Mouse (Mus musculus) liver, embryonic 13.5 days (tissue): ENCODE results near the gene Klk1b1. TPM values are rescaled to one million over a fixed set of nuclear protein-coding genes. Genes with fewer than 3 reads are reported as not detected.
"Not testable (repeated sequence)": the region's sequence is repeated elsewhere in the genome, so short reads cannot be mapped to it uniquely, and the experiment has no call there.

Source experiments
- ATAC-seq: fragments of 200-750 bp; cut with Nextera tagmentation; 2 replicates; pipeline ENCODE4 v1.8.0; 2017; ENCODE audit warnings: low read depth, mild to moderate bottlenecking, moderate number of reproducible peaks, moderate library complexity
- DNase-seq: peaks from one replicate; pipeline ENCODE4 v3.0.0; 2022
- H3K27ac ChIP-seq: fragments of 300-500 bp; sonication (generic); 2 replicates; pipeline ENCODE4 v1.5.1; 2015; ENCODE audit warnings: moderate library complexity, mild to moderate bottlenecking, inconsistent platforms
- H3K27me3 ChIP-seq: fragments of 300-500 bp; sonication (generic); 2 replicates; pipeline ENCODE4 v1.6.1; 2015; ENCODE audit warnings: mild to moderate bottlenecking, inconsistent platforms
- H3K36me3 ChIP-seq: fragments of 300-500 bp; sonication (generic); 2 replicates; pipeline ENCODE4 v1.6.1; 2015; ENCODE audit warnings: mild to moderate bottlenecking, inconsistent platforms
- H3K4me1 ChIP-seq: fragments of 300-500 bp; sonication (generic); replicated peaks from 2 replicates; pipeline ENCODE4 v1.6.1; 2015; ENCODE audit warnings: inconsistent platforms
- H3K4me2 ChIP-seq: fragments of 300-500 bp; sonication (generic); 2 replicates; pipeline ENCODE4 v1.6.1; 2015; ENCODE audit warnings: inconsistent platforms, mild to moderate bottlenecking, moderate library complexity
- H3K4me3 ChIP-seq: fragments of 300-500 bp; sonication (generic); replicated peaks from 2 replicates; pipeline ENCODE4 v1.5.1; 2015; ENCODE audit warnings: mild to moderate bottlenecking, inconsistent platforms
- H3K9ac ChIP-seq: fragments of 300-500 bp; sonication (generic); 2 replicates; pipeline ENCODE4 v1.6.1; 2015; ENCODE audit warnings: mild to moderate bottlenecking, inconsistent platforms
- H3K9me3 ChIP-seq: fragments of 300-500 bp; sonication (generic); replicated peaks from 2 replicates; pipeline ENCODE4 v1.6.1; 2016; ENCODE audit warnings: inconsistent platforms
- WGBS: fragments of 180-500 bp; shearing (Covaris S2); methylation state at CpG from one replicate; pipeline ENCODE4 v1.1.7; 2015; ENCODE audit not compliant: insufficient replicate concordance; 5-methylcytosine and 5-hydroxymethylcytosine counted together
- polyA plus RNA-seq: library from polyadenylated mRNA; unstranded; fragments of >200 nt; fragmentation: Nextera tagmentation; extraction: Ambion mirVana; gene quantifications from 2 replicates; pipeline ENCODE4 v1.2.1, GENCODE M21; 2015

Gene Klk1b1
- polyA plus RNA-seq, 1 experiment from 2014 or later = not detected

DNA sequence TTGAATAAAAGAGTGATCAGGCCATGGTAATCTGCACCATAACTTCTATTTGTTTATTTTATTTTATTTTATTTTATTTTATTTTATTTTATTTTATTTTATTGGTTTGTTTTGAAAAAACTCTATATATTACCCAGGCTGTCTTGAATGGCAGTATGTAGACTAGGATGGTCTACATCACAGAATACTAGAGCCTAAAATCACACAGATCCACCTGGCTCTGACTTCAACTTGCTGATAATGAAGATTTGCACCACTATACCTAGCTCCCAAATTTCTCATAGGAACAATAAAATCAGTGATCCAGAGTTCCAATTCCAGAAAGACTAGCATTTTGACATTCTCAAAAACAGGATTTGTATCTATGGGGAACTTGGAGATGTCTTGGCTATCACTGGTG is 45.3 kb downstream of the Klk1b1 start, which contains the start of gene Klk1b26:
Gene Klk1b26, plus strand, starts transcription at position 301 of the 400 bp plus-strand sequence.
- H3K4me3 ChIP-seq, H3K27me3 ChIP-seq, H3K4me2 ChIP-seq, ATAC-seq, H3K9ac ChIP-seq, H3K9me3 ChIP-seq, DNase-seq, H3K27ac ChIP-seq, H3K36me3 ChIP-seq, H3K4me1 ChIP-seq: not testable (repeated sequence)

DNA sequence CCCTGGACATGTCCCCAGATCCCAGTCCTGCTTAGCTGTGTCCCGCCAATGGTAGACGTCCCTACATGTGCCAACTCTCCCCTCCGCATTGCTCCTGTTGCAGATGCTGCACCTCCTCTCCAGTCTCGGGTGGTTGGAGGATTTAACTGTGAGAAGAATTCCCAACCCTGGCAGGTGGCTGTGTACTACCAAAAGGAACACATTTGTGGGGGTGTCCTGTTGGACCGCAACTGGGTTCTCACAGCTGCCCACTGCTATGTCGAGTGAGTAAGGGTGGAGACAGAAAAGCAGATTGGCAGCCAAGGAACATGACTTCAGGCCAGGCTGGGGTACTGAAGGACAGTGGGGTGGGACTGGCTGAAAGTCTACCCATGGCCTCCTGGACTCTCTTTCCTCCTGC is 48.1 kb downstream of the Klk1b1 start:
- not testable (repeated sequence) for ATAC-seq, DNase-seq, H3K27ac ChIP-seq, H3K9ac ChIP-seq, H3K36me3 ChIP-seq, H3K4me3 ChIP-seq, H3K9me3 ChIP-seq, H3K4me1 ChIP-seq, H3K4me2 ChIP-seq, H3K27me3 ChIP-seq
- 56% methylated on average over 6 of the region's 6 CpGs for WGBS

DNA sequence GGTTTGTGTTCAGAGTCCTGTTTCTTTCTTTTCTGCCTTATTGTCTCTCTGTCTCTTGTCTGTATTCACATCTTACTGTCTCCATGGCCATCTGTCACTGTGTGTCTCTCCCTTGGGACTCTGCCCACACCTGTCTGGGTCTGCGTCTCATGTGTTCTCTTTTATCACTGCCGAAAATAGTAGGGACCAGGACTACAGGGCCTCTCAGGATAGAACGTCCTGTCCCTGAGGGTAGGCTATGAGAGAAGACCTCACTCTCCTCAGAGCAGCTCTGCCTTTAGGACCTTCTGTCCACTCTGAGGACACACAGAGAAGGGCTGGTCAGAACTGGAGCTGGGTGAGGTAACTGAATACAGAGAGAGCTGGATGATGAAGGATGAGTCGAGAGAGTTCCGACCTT is 48.5 kb downstream of the Klk1b1 start:
- H3K27me3 ChIP-seq = no peaks in the 10 kb centered on the region
- DNase-seq (no peak), ATAC-seq (no peak)

More for the DNA sequence above, 48.5 kb downstream of the Klk1b1 start:
- no peak overlapping the region for H3K4me3 ChIP-seq
- H3K27ac ChIP-seq = no peak overlapping the region
- H3K36me3 ChIP-seq = no peaks in the 10 kb centered on the region
- no peaks in the 10 kb centered on the region for H3K4me1 ChIP-seq
- no peak overlapping the region for H3K4me2 ChIP-seq
- no peaks in the 10 kb centered on the region for H3K9me3 ChIP-seq
- no peak overlapping the region for H3K9ac ChIP-seq
- WGBS = 66% methylated on average over 5 of the region's 5 CpGs

Other genes with a start within 250 kb of the Klk1b1 start
- not detected in 2 replicates for gene Klk12, start 197.9 kb upstream of the Klk1b1 start, polyA plus RNA-seq
- not detected in 2 replicates for gene Klk11, start 192.1 kb upstream of the Klk1b1 start, polyA plus RNA-seq
- not detected in 2 replicates for gene Klk10, start 185.7 kb upstream of the Klk1b1 start, polyA plus RNA-seq
- not detected in 2 replicates for gene Klk9, start 174.9 kb upstream of the Klk1b1 start, polyA plus RNA-seq
- gene Klk8, start 169.2 kb upstream of the Klk1b1 start, polyA plus RNA-seq = 9.3 and 11.1 TPM in 2 replicates
- not detected in 2 replicates for gene Klk7, start 155.5 kb upstream of the Klk1b1 start, polyA plus RNA-seq
- gene Klk6, start 142.3 kb upstream of the Klk1b1 start, polyA plus RNA-seq = not detected in 2 replicates
- not detected in 2 replicates for gene Klk5, start 124.8 kb upstream of the Klk1b1 start, polyA plus RNA-seq
- gene Klk4, start 85.6 kb upstream of the Klk1b1 start, polyA plus RNA-seq = not detected in 2 replicates
- gene Klk15, start 33.0 kb upstream of the Klk1b1 start, polyA plus RNA-seq = not detected in 2 replicates
- gene Klk1b8, start 16.1 kb upstream of the Klk1b1 start, polyA plus RNA-seq = not detected in 2 replicates
- gene Klk1b9, start 9.3 kb downstream of the Klk1b1 start, polyA plus RNA-seq = not detected in 2 replicates
- gene Klk1b11, start 29.1 kb downstream of the Klk1b1 start, polyA plus RNA-seq = not detected in 2 replicates
- gene Klk1b26, start 45.4 kb downstream of the Klk1b1 start, polyA plus RNA-seq = not detected in 2 replicates
- not detected in 2 replicates for gene Klk1b27, start 85.5 kb downstream of the Klk1b1 start, polyA plus RNA-seq
- not detected in 2 replicates for gene Klk1b21, start 135.6 kb downstream of the Klk1b1 start, polyA plus RNA-seq
- gene Klk1b22, start 145.9 kb downstream of the Klk1b1 start, polyA plus RNA-seq = not detected in 2 replicates
- not detected in 2 replicates for gene Klk1b16, start 170.0 kb downstream of the Klk1b1 start, polyA plus RNA-seq
- gene Klk1b24, start 221.5 kb downstream of the Klk1b1 start, polyA plus RNA-seq = not detected in 2 replicates
- not detected in 2 replicates for gene Klk1b3, start 231.4 kb downstream of the Klk1b1 start, polyA plus RNA-seq
- gene Klk1b4, start 240.7 kb downstream of the Klk1b1 start, polyA plus RNA-seq = not detected in 2 replicates
- gene Klk1b5, start 249.2 kb downstream of the Klk1b1 start, polyA plus RNA-seq = not detected in 2 replicates